Mouse (Mus musculus): ENCODE results near the gene Gm13283. TPM values are rescaled to one million over a fixed set of nuclear protein-coding genes. Genes with fewer than 3 reads are reported as not detected.
"Not testable (repeated sequence)": the region's sequence is repeated elsewhere in the genome, so short reads cannot be mapped to it uniquely, and the experiment has no call there.

The Gm13283 gene
- polyA plus RNA-seq, 1 experiment from 2014 or later = not detected

GRCm38 (mm10) chr4:88776622-88777021, 16.7 kb downstream of the Gm13283 start, which contains the start of gene Gm13289:
TSS of gene Gm13289 (plus strand) at chr4:88776922.
- CTCF ChIA-PET; in situ Hi-C loops (cut with MboI; ENCODE audit: low pct_unique_long_range_greater_than_20kb); H3K27me3 ChIP-seq; POLR2A ChIA-PET; DNase-seq (ENCODE audit: low read depth, low spot score); ATAC-seq: not testable (repeated sequence)

DNA sequence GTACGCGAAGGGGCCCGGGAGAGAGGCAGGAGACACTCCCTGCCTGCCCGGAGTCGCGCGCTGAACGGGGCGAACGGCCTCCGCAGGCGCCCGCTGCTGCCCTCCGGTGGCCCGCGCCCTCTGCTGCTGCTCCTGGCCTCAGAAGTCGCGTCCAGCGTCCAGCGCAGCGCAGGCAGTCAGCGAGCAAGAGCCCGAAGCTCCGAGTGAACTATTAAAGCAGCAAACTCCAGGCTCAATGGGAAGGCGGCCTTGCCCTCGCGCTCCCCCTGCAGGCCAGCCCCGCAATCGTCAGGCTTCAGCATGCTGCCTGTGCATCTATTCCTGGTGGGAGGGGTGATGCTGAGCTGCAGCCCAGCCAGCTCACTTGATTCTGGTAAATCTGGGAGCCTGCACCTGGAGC, 19.6 kb downstream of the Gm13283 start, which contains the start of gene Gm13272:
Gene Gm13272, plus strand, starts transcription at position 301 of the 400 bp plus-strand sequence.
- POLR2A ChIA-PET; ATAC-seq; in situ Hi-C loops (cut with MboI; ENCODE audit: low pct_unique_long_range_greater_than_20kb); CTCF ChIA-PET; DNase-seq (ENCODE audit: low read depth, low spot score); H3K27me3 ChIP-seq: not testable (repeated sequence)

GRCm38 (mm10) chr4:88780320-88780719, 20.4 kb downstream of the Gm13283 start:
- CTCF ChIA-PET; in situ Hi-C loops (cut with MboI; ENCODE audit: low pct_unique_long_range_greater_than_20kb); POLR2A ChIA-PET; ATAC-seq; H3K27me3 ChIP-seq; DNase-seq (ENCODE audit: low read depth, low spot score): not testable (repeated sequence)

GRCm38 (mm10) chr4:88781831-88782230, 21.9 kb downstream of the Gm13283 start, which contains the start of gene Ifnz:
TSS of gene Ifnz (plus strand) at chr4:88782131.
- ATAC-seq; POLR2A ChIA-PET; in situ Hi-C loops (cut with MboI; ENCODE audit: low pct_unique_long_range_greater_than_20kb); H3K27me3 ChIP-seq; CTCF ChIA-PET; DNase-seq (ENCODE audit: low read depth, low spot score): not testable (repeated sequence)

GRCm38 (mm10) chr4:88782335-88782734, 22.4 kb downstream of the Gm13283 start:
- in situ Hi-C loops (cut with MboI; ENCODE audit: low pct_unique_long_range_greater_than_20kb); CTCF ChIA-PET; H3K27me3 ChIP-seq; ATAC-seq; DNase-seq (ENCODE audit: low read depth, low spot score); POLR2A ChIA-PET: not testable (repeated sequence)

- H3K27me3 ChIP-seq; DNase-seq (ENCODE audit: low read depth, low spot score); in situ Hi-C loops (cut with MboI; ENCODE audit: low pct_unique_long_range_greater_than_20kb); CTCF ChIA-PET; ATAC-seq; POLR2A ChIA-PET: not testable (repeated sequence)
These were observed 25.5 kb downstream of the Gm13283 start, which contains the start of gene Gm13276 for GRCm38 (mm10) chr4:88785409-88785808. TSS of gene Gm13276 (plus strand) at chr4:88785709.

DNA sequence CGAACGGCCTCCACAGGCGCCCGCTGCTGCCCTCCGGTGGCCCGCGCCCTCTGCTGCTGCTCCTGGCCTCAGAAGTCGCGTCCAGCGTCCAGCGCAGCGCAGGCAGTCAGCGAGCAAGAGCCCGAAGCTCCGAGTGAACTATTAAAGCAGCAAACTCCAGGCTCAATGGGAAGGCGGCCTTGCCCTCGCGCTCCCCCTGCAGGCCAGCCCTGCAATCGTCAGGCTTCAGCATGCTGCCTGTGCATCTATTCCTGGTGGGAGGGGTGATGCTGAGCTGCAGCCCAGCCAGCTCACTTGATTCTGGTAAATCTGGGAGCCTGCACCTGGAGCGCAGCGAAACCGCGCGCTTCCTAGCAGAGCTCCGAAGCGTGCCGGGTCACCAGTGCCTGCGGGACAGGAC, 28.5 kb downstream of the Gm13283 start, which contains the start of gene Gm13277:
Gene Gm13277, plus strand, starts transcription at position 231 of the 400 bp plus-strand sequence.
- POLR2A ChIA-PET; CTCF ChIA-PET; H3K27me3 ChIP-seq; DNase-seq (ENCODE audit: low read depth, low spot score); in situ Hi-C loops (cut with MboI; ENCODE audit: low pct_unique_long_range_greater_than_20kb); ATAC-seq: not testable (repeated sequence)

DNA sequence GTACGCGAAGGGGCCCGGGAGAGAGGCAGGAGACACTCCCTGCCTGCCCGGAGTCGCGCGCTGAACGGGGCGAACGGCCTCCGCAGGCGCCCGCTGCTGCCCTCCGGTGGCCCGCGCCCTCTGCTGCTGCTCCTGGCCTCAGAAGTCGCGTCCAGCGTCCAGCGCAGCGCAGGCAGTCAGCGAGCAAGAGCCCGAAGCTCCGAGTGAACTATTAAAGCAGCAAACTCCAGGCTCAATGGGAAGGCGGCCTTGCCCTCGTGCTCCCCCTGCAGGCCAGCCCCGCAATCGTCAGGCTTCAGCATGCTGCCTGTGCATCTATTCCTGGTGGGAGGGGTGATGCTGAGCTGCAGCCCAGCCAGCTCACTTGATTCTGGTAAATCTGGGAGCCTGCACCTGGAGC, 31.3 kb downstream of the Gm13283 start, which contains the start of gene Gm13278:
Gene Gm13278, plus strand, starts transcription at position 301 of the 400 bp plus-strand sequence.
- CTCF ChIA-PET; H3K27me3 ChIP-seq; ATAC-seq; POLR2A ChIA-PET; in situ Hi-C loops (cut with MboI; ENCODE audit: low pct_unique_long_range_greater_than_20kb); DNase-seq (ENCODE audit: low read depth, low spot score): not testable (repeated sequence)

- CTCF ChIA-PET; DNase-seq (ENCODE audit: low read depth, low spot score); in situ Hi-C loops (cut with MboI; ENCODE audit: low pct_unique_long_range_greater_than_20kb); ATAC-seq; H3K27me3 ChIP-seq; POLR2A ChIA-PET: not testable (repeated sequence)
These were observed 34.2 kb downstream of the Gm13283 start, which contains the start of gene Gm13275 for GRCm38 (mm10) chr4:88793936-88794675. TSS of gene Gm13275 (plus strand) at chr4:88794487.

GRCm38 (mm10) chr4:88797097-88797496, 37.2 kb downstream of the Gm13283 start, which contains the start of gene Gm13279:
TSS of gene Gm13279 (plus strand) at chr4:88797397.
- in situ Hi-C loops (cut with MboI; ENCODE audit: low pct_unique_long_range_greater_than_20kb); H3K27me3 ChIP-seq; ATAC-seq; CTCF ChIA-PET; DNase-seq (ENCODE audit: low read depth, low spot score); POLR2A ChIA-PET: not testable (repeated sequence)

DNA sequence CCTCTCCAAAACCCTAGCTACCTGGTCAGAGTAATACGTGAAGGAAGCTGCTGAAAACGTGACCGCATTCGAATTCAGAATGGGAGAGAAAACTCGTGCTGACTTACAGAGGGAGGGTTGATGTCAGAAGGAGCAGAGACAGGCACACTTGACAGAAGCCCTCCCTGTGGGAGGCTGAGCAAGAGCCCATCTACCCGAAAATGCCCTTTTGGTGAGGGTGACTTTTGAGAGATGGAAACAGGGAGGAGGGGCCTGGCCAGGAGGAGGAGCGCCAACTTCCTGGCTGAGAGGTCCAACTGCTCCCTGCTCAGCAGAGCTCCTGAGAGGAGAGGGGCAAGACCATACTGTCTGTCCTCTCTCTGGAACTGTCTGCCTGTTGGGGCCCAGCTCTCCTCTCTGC, 39.4 kb downstream of the Gm13283 start, which contains the start of gene Gm13285:
Gene Gm13285, plus strand, starts transcription at position 301 of the 400 bp plus-strand sequence.
- CTCF ChIA-PET; in situ Hi-C loops (cut with MboI; ENCODE audit: low pct_unique_long_range_greater_than_20kb); H3K27me3 ChIP-seq; ATAC-seq; POLR2A ChIA-PET; DNase-seq (ENCODE audit: low read depth, low spot score): not testable (repeated sequence)

DNA sequence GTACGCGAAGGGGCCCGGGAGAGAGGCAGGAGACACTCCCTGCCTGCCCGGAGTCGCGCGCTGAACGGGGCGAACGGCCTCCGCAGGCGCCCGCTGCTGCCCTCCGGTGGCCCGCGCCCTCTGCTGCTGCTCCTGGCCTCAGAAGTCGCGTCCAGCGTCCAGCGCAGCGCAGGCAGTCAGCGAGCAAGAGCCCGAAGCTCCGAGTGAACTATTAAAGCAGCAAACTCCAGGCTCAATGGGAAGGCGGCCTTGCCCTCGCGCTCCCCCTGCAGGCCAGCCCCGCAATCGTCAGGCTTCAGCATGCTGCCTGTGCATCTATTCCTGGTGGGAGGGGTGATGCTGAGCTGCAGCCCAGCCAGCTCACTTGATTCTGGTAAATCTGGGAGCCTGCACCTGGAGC, 43.0 kb downstream of the Gm13283 start, which contains the start of gene Gm13287:
Gene Gm13287, plus strand, starts transcription at position 301 of the 400 bp plus-strand sequence.
- ATAC-seq; H3K27me3 ChIP-seq; CTCF ChIA-PET; in situ Hi-C loops (cut with MboI; ENCODE audit: low pct_unique_long_range_greater_than_20kb); DNase-seq (ENCODE audit: low read depth, low spot score); POLR2A ChIA-PET: not testable (repeated sequence)

DNA sequence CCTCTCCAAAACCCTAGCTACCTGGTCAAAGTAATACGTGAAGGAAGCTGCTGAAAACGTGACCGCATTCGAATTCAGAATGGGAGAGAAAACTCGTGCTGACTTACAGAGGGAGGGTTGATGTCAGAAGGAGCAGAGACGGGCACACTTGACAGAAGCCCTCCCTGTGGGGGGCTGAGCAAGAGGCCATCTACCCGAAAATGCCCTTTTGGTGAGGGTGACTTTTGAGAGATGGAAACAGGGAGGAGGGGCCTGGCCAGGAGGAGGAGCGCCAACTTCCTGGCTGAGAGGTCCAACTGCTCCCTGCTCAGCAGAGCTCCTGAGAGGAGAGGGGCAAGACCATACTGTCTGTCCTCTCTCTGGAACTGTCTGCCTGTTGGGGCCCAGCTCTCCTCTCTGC, 45.3 kb downstream of the Gm13283 start, which contains the start of gene Gm13288:
Gene Gm13288, plus strand, starts transcription at position 301 of the 400 bp plus-strand sequence.
- not testable (repeated sequence) for H3K27me3 ChIP-seq

GRCm38 (mm10) chr4:88805761-88806160, 45.8 kb downstream of the Gm13283 start:
- POLR2A ChIA-PET; CTCF ChIA-PET; in situ Hi-C loops (cut with MboI; ENCODE audit: low pct_unique_long_range_greater_than_20kb); DNase-seq (ENCODE audit: low read depth, low spot score); H3K27me3 ChIP-seq; ATAC-seq: not testable (repeated sequence)

More for the DNA sequence above, 45.3 kb downstream of the Gm13283 start, which contains the start of gene Gm13288:
- in situ Hi-C loops (cut with MboI; ENCODE audit: low pct_unique_long_range_greater_than_20kb); DNase-seq (ENCODE audit: low read depth, low spot score); ATAC-seq; CTCF ChIA-PET; POLR2A ChIA-PET: not testable (repeated sequence)
